In the genomic region with DNA sequence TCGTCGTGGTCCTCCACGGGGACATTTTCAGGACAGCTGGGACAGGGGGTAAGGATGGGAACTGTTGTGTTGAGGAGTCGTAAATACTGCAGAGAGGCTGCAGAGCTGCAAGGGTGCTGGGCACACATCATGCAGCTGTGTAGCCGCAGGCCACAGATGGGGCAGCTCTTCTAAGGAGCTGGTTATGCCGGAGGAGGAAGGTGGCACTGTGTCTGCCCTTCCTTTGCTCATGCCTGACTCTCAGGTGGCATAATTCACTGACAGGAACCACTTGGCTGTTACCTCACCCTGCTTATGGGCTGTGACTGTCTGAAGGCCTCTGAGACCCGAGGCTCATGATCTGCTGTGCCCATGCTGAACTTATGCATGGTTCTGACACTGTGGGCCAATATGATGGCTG, we compare ENCODE assay signal across 32 mouse cellular contexts. TPM values are rescaled to one million over a fixed set of nuclear protein-coding genes. Genes with fewer than 3 reads are reported as not detected.
A peak's percentile ranks its signal among the peaks of the same experiment; 100 is the strongest.
DNase-seq lines count a peak whose midpoint lies in the region; ATAC-seq and TF ChIP-seq lines count a peak whose summit lies in the region.
"Had no signal": no experiment of that assay in that cellular context is flagged by ENCODE, and none has a peak within 500 bp of the region (broad histone marks: within the 10 kb centered on the region; RNA-seq: fewer than 3 reads in every experiment).

No protein-coding gene starts in this region.

- H3K36me3 ChIP-seq in midbrain, embryonic 11.5 days (ENCODE audit: control insufficient read depth, insufficient read depth, low read length) = no peaks in the 10 kb centered on the region
- H3K36me3 ChIP-seq: limb, embryonic 13.5 days; liver, embryonic 12.5 days; midbrain, embryonic 10.5 days; neural tube, embryonic 13.5 days had no signal

- TF ChIP-seq POLR2A in bone marrow, adult 2 months (IDR thresholded peaks at IDR 0.05; ENCODE audit: borderline replicate concordance, control insufficient read depth, low read depth, low read length) = no peak

- TF ChIP-seq CTCF in bone marrow, adult 2 months (IDR thresholded peaks at IDR 0.05; ENCODE audit: control insufficient read depth, insufficient read depth, low read length) = no peak

- WGBS in bone marrow, adult 2 months = 59% methylated on average over 7 of the region's 7 CpGs
- WGBS in midbrain, embryonic 11.5 days = 89% methylated on average over 7 of the region's 7 CpGs

- H3K9ac ChIP-seq in midbrain, embryonic 11.5 days (ENCODE audit: low read length) = no peak overlapping the region
- H3K9ac ChIP-seq: forebrain, embryonic 13.5 days; hindbrain, embryonic 14.5 days; limb, embryonic 13.5 days; liver, embryonic 12.5 days; liver, postnatal 0 days; neural tube, embryonic 13.5 days had no signal

- no peaks in the 10 kb centered on the region for H3K27me3 ChIP-seq in midbrain, embryonic 11.5 days (ENCODE audit: control insufficient read depth, insufficient read depth, low read length)
- H3K27me3 ChIP-seq: forebrain, embryonic 13.5 days; limb, embryonic 13.5 days; liver, embryonic 12.5 days; neural tube, embryonic 13.5 days had no signal

- no peak for ATAC-seq in midbrain, embryonic 11.5 days (ENCODE audit: low FRiP score)
- ATAC-seq: CD4-positive, CD25-positive, alpha-beta regulatory T cell, adult 4 months; forebrain, embryonic 13.5 days; inflammation-experienced regulatory T-cells, adult 6 months; liver, embryonic 12.5 days; liver, postnatal 0 days; midbrain, embryonic 16.5 days had no signal

- no peaks in the 10 kb centered on the region for H3K9me3 ChIP-seq in midbrain, embryonic 11.5 days (ENCODE audit: control insufficient read depth, low read length)
- H3K9me3 ChIP-seq: forebrain, embryonic 13.5 days; limb, embryonic 13.5 days; liver, embryonic 12.5 days; midbrain, embryonic 10.5 days; neural tube, embryonic 13.5 days had no signal

- H3K27ac ChIP-seq in bone marrow, adult 2 months (ENCODE audit: control insufficient read depth, insufficient read depth, low read depth, low read length, poor library complexity) = peak overlapping the region; percentile 3
- 0 out of 2 replicates have a peak overlapping the region, but pooled peaks have one; percentile 6 for H3K27ac ChIP-seq in brown adipose tissue, adult 24 weeks (replicated peaks; ENCODE audit: low read depth, low read length)
- no peak overlapping the region for H3K27ac ChIP-seq in midbrain, embryonic 11.5 days (ENCODE audit: low read depth, low read length)
- H3K27ac ChIP-seq: forebrain, embryonic 13.5 days; hindbrain, embryonic 14.5 days; layer of hippocampus, adult 2 months; limb, embryonic 13.5 days; liver, embryonic 12.5 days; midbrain, embryonic 10.5 days; neural tube, embryonic 13.5 days had no signal

- peaks cover 30% of the 10 kb centered on the region for H3K4me1 ChIP-seq in bone marrow, adult 2 months (ENCODE audit: control insufficient read depth, insufficient read depth, low read length)
- H3K4me1 ChIP-seq in brown adipose tissue, adult 24 weeks (ENCODE audit: control insufficient read depth, insufficient read depth, insufficient read length, low read length) = peaks cover 3% of the 10 kb centered on the region; the same call in 1 of the 2 replicates
- H3K4me1 ChIP-seq in midbrain, embryonic 11.5 days (ENCODE audit: control insufficient read depth, insufficient read depth, low read length) = no peaks in the 10 kb centered on the region
- H3K4me1 ChIP-seq: forebrain, embryonic 13.5 days; limb, embryonic 13.5 days; neural tube, embryonic 13.5 days had no signal

- DNase-seq in thymus, adult 18-20 months = peak; percentile 54 to 71
- peak; percentile 69 for DNase-seq in thymus, postnatal 25 days
- no peak for DNase-seq in adrenal gland, adult 8-10 months
- DNase-seq in gastrocnemius, postnatal 4 days (ENCODE audit: low spot score in 2 of 2) = no peak
- DNase-seq in midbrain, embryonic 11.5 days (ENCODE audit: low spot score, missing footprints) = no peak
- DNase-seq: adrenal gland, postnatal 36 days; cerebellum, adult 11 months; cerebellum, adult 9-10 months; cerebellum, postnatal 36 days; gastrocnemius, postnatal 25 days; heart, adult 18-20 months; heart, postnatal 4 days; kidney, adult 11 months; liver, postnatal 0 days; lung, postnatal 36 days had no signal

- H3K4me2 ChIP-seq in midbrain, embryonic 11.5 days = no peak overlapping the region
- H3K4me2 ChIP-seq: forebrain, embryonic 13.5 days; heart, embryonic 11.5 days; hindbrain, embryonic 14.5 days; limb, embryonic 13.5 days; liver, embryonic 12.5 days; neural tube, embryonic 13.5 days had no signal

- H3K4me3 ChIP-seq in bone marrow, adult 2 months (replicated peaks; ENCODE audit: control insufficient read depth, low read depth, low read length) = no peak overlapping the region
- H3K4me3 ChIP-seq in brown adipose tissue, adult 24 weeks (ENCODE audit: insufficient read depth, low read depth, low read length) = no peak overlapping the region
- H3K4me3 ChIP-seq in midbrain, embryonic 11.5 days (ENCODE audit: low read depth, low read length) = no peak overlapping the region
- H3K4me3 ChIP-seq: forebrain, embryonic 13.5 days; layer of hippocampus, adult 2 months; limb, embryonic 13.5 days; liver, embryonic 12.5 days; midbrain, embryonic 10.5 days; myocyte; neural tube, embryonic 13.5 days had no signal

RNA-seq across cellular contexts. Expression of a gene that starts 18.6 kb away (rescaled TPM):
- polyA plus RNA-seq in bone marrow, adult 2 months (2011; ENCODE audit: insufficient read depth, insufficient read length, low replicate concordance, missing spikeins) = 16.0 and 32.8 TPM in 2 replicates
- polyA plus RNA-seq in brown adipose tissue, adult 24 weeks (2012; ENCODE audit: insufficient read depth, insufficient read length, missing spikeins) = 1.8 TPM in 2 replicates
- total RNA-seq in adrenal gland, adult 8-10 months (2022) = 1 to 10 TPM; 4.3 to 5.5 (median 5.3) TPM
- 1 to 10 TPM; 1.7 to 1.8 TPM for total RNA-seq in gastrocnemius, postnatal 4 days (2021)
- polyA plus RNA-seq in midbrain, embryonic 11.5 days (2014; fragmentation: Nextera tagmentation; extraction: Ambion mirVana) = 0.79 and 1.3 TPM in 2 replicates
- polyA plus RNA-seq: myocyte had no signal

RNA-seq across cellular contexts. Expression of a gene that starts 46.4 kb away (rescaled TPM):
- polyA plus RNA-seq in bone marrow, adult 2 months (2011; ENCODE audit: insufficient read depth, insufficient read length, low replicate concordance, missing spikeins) = not detected in 2 replicates
- polyA plus RNA-seq in brown adipose tissue, adult 24 weeks (2012; ENCODE audit: insufficient read depth, insufficient read length, missing spikeins) = not detected in 2 replicates
- not detected for total RNA-seq in adrenal gland, adult 8-10 months (2022)
- not detected for total RNA-seq in gastrocnemius, postnatal 4 days (2021)
- not detected in 2 replicates for polyA plus RNA-seq in midbrain, embryonic 11.5 days (2014; fragmentation: Nextera tagmentation; extraction: Ambion mirVana)
- total RNA-seq: adrenal gland, postnatal 36 days; gastrocnemius, adult 18-20 months; gastrocnemius, postnatal 25 days; heart, postnatal 4 days; layer of hippocampus, adult 2 months; layer of hippocampus, postnatal 25 days had no signal
- polyA plus RNA-seq: CD4-positive, CD25-positive, alpha-beta regulatory T cell, adult 4 months; embryonic facial prominence, embryonic 11.5 days; forebrain, embryonic 13.5 days; hindbrain, embryonic 14.5 days; inflammation-experienced regulatory T-cells, adult 6 months; liver, embryonic 12.5 days; liver, postnatal 0 days; midbrain, embryonic 10.5 days; midbrain, embryonic 16.5 days; myocyte; neural tube, embryonic 13.5 days had no signal

Comparison
In these comparisons a context has a peak if more than half of its experiments do, and no peak if none do; other contexts are left out.
1. DNase-seq: peak in thymus, adult 18-20 months (2 of 2) and thymus, postnatal 25 days (single experiment); none in adrenal gland, adult 8-10 months (single experiment), gastrocnemius, postnatal 4 days (0 of 2) and midbrain, embryonic 11.5 days (single experiment).